Mouse (Mus musculus) monocyte, adult 5-6 weeks (primary cell): ENCODE results near the gene Mre11a. TPM values are rescaled to one million over a fixed set of nuclear protein-coding genes. Genes with fewer than 3 reads are reported as not detected.
"Not testable (repeated sequence)": the region's sequence is repeated elsewhere in the genome, so short reads cannot be mapped to it uniquely, and the experiment has no call there.

Experiments
- ATAC-seq: fragments of 153-309, 156-312 bp; replicated peaks from 2 replicates; pipeline ENCODE4 v1.8.0; 2017; ENCODE audit warnings: mild to moderate bottlenecking; ENCODE audit not compliant: low TSS enrichment, insufficient number of reproducible peaks, severe bottlenecking, poor library complexity, low FRiP score
- total RNA-seq: library from RNA; stranded (forward); fragments of 200-1000, 200-491, 200-594 nt; gene quantifications from 3 replicates; pipeline ENCODE4 v1.2.3, GENCODE M21; 2017

The Mre11a gene
- total RNA-seq, 1 experiment from 2014 or later: 19.8 TPM

GRCm38 (mm10) chr9:14858782-14859181, 74.3 kb downstream of the Mre11a start:
- ATAC-seq: no peak

- 0 out of 2 replicates have a peak, but pooled peaks have one; percentile 32 for ATAC-seq
Observed at GRCm38 (mm10) chr9:14859868-14860639, 75.6 kb downstream of the Mre11a start, which contains the start of gene Gpr83. Gpr83 (plus strand) TSS chr9:14860210.

- ATAC-seq: no peak
Observed at GRCm38 (mm10) chr9:14863126-14863525, 78.7 kb downstream of the Mre11a start.

- ATAC-seq: no peak
Observed at GRCm38 (mm10) chr9:14864726-14865125, 80.3 kb downstream of the Mre11a start.

GRCm38 (mm10) chr9:14866957-14867356, 82.5 kb downstream of the Mre11a start:
- peak; percentile 73 for ATAC-seq

GRCm38 (mm10) chr9:14868326-14868725, 83.9 kb downstream of the Mre11a start:
- no peak for ATAC-seq

DNA sequence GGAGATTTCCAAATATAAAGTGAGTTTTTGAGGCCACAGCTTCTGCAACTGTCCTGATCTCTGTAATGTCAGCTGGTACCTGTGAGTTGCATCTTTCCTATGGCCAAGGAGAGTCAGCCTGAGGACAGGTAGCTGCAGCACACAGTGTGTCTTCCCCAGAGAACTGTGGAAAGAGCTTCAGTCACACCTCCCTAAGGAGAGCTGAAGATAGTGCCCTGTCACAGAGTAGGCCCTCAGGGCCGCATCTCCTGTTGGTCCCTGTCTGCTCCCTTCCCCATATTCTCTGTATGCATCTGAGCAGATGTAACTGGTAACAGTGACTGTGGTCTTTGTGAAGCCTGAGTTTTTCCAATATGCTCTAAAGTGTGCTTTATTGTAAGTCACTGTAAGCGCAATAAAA, 85.9 kb downstream of the Mre11a start:
- ATAC-seq: no peak

GRCm38 (mm10) chr9:14870802-14871201, 86.3 kb downstream of the Mre11a start:
- ATAC-seq: no peak

- no peak for ATAC-seq
Observed at GRCm38 (mm10) chr9:14871536-14871935, 87.1 kb downstream of the Mre11a start.

DNA sequence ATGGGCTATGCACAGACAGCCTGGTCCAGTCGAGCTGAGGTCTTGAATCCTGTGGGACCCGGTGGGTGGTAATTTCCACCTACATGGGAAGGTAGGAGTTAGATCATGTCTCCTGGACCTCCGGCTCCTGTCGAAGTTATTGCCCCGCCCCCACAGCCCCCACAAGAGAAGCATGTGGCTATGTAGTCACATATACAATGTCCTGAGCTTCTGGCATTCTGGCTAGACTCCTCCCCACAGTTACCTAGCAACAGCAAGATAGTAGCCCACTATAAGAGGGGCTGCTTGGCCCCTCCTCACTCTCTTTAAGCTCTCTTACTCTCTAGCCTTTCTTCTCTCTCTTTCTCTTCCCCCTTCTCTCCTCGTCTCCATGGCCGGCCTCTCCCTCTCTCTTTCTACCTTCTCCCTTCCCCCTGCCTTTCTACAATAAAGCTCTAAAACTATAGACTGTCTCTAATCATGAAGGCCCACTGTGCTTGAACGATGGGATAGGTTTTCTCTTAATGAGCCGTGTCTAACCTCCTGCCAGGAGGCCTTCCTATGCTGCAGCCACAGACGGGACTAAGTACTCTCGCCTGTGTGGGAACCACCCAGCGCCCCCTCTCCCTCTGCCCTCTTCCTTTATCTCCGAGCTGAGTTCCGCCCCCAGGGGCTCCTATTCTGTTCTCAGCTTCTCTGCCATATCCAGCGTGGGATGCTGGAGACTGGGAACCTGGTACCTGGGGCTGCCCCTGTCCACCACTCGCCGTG, 87.9 kb downstream of the Mre11a start:
- ATAC-seq: no peak

GRCm38 (mm10) chr9:14875743-14876507, 91.5 kb downstream of the Mre11a start:
- ATAC-seq: no peak

GRCm38 (mm10) chr9:14876566-14876965, 92.1 kb downstream of the Mre11a start:
- ATAC-seq: not testable (repeated sequence)

- ATAC-seq: peak; percentile 80
Observed at GRCm38 (mm10) chr9:14884641-14885040, 100.2 kb downstream of the Mre11a start.

DNA sequence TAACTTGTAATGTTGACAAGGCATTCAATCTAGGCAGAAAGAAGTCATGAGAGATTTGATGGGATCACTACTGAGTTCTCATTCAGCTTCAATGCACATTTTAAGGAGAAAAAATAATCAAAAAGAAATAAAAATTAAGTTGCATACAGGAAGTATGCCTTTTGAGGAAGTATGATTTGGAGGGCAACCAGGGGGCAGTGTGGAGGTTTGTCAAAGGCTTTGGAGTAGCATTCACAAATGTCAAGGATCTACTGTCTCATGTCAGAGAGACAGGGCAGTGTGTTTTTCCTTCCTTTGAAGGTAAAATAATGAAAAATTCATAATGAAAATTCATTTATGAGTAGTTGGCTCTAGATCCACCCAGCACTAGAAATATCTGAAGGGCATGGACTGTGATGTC, 100.7 kb downstream of the Mre11a start:
- ATAC-seq: no peak

GRCm38 (mm10) chr9:14885954-14886353, 101.5 kb downstream of the Mre11a start:
- ATAC-seq: no peak

Other genes starting within 250 kb of the Mre11a start
- not detected in 3 replicates for gene Amotl1, start 139.6 kb upstream of the Mre11a start, total RNA-seq
- not detected in 3 replicates for gene Piwil4, start 43.9 kb upstream of the Mre11a start, total RNA-seq
- 12.1 to 18.8 TPM (median 17.1 TPM) in 3 replicates for gene Fut4, start 32.3 kb upstream of the Mre11a start, total RNA-seq
- not detected in 3 replicates for gene 1700012B09Rik, start 13.6 kb upstream of the Mre11a start, total RNA-seq
- gene Ankrd49, start 202 bp downstream of the Mre11a start, total RNA-seq: 25.3 to 39.9 TPM (median 37.0 TPM) in 3 replicates
- gene Gpr83, start 75.6 kb downstream of the Mre11a start, total RNA-seq: 0.11 TPM in 1 of 3 replicates, not detected in the others
- not detected in 3 replicates for gene Izumo1r, start 119.3 kb downstream of the Mre11a start, total RNA-seq